ENCODE assay signal across 9 mouse cellular contexts in genomic region chr2:158207848-158208247, GRCm38 (mm10). TPM values are rescaled to one million over a fixed set of nuclear protein-coding genes. Genes with fewer than 3 reads are reported as not detected.
DNase-seq lines count a peak whose midpoint lies in the region; ATAC-seq and TF ChIP-seq lines count a peak whose summit lies in the region.
"Had no signal": no experiment of that assay in that cellular context is flagged by ENCODE, and none has a peak within 500 bp of the region (broad histone marks: within the 10 kb centered on the region; RNA-seq: fewer than 3 reads in every experiment).

No protein-coding gene starts in this region.

- no peaks in the 10 kb centered on the region for H3K27me3 ChIP-seq in forebrain, postnatal 0 days (ENCODE audit: insufficient read depth, low read length)
- H3K27me3 ChIP-seq in intestine, embryonic 14.5 days (replicated peaks; ENCODE audit: control insufficient read depth, insufficient read depth, low read length): no peaks in the 10 kb centered on the region
- H3K27me3 ChIP-seq in midbrain, postnatal 0 days (ENCODE audit: insufficient read depth, low read length): no peaks in the 10 kb centered on the region
- no peaks in the 10 kb centered on the region for H3K27me3 ChIP-seq in splenic B cell, adult 2 months (ENCODE audit: control insufficient read depth, insufficient read depth, low read length, poor library complexity, severe bottlenecking)
- H3K27me3 ChIP-seq: embryonic facial prominence, embryonic 13.5 days had no signal

- H3K27ac ChIP-seq in forebrain, postnatal 0 days (ENCODE audit: low read depth, low read length): no peak overlapping the region
- H3K27ac ChIP-seq in intestine, embryonic 14.5 days (ENCODE audit: low read depth): no peak overlapping the region
- H3K27ac ChIP-seq in midbrain, postnatal 0 days (ENCODE audit: low read depth, low read length): no peak overlapping the region
- H3K27ac ChIP-seq: embryonic facial prominence, embryonic 13.5 days had no signal

- DNase-seq in ovary, postnatal 36 days (ENCODE audit: low spot score): peak; percentile 71
- no peak for DNase-seq in ovary, adult 18-20 months (ENCODE audit: low spot score)
- DNase-seq in cerebellum, adult 11-12 months: peak; percentile 75
- DNase-seq in forebrain, postnatal 0 days: peak; percentile 86
- DNase-seq in intestine, embryonic 14.5 days (ENCODE audit: low spot score): peak; percentile 81
- peak; percentile 48 to 75 for DNase-seq in left cerebral cortex, postnatal 10 days (ENCODE audit: extremely low spot score in 1 of 2, low spot score in 2 of 2)
- DNase-seq in midbrain, postnatal 0 days (ENCODE audit: low spot score): peak; percentile 85
- peak; percentile 68 for DNase-seq in splenic B cell, adult 2 months (ENCODE audit: low read depth, low spot score)

- ATAC-seq in forebrain, postnatal 0 days: peak; percentile 60; the same call in 1 of the 2 replicates
- ATAC-seq in intestine, embryonic 14.5 days (replicated peaks; ENCODE audit: low FRiP score, low TSS enrichment, low read depth): no peak
- ATAC-seq in midbrain, postnatal 0 days (ENCODE audit: low FRiP score): no peak

- no peaks in the 10 kb centered on the region for H3K4me1 ChIP-seq in forebrain, postnatal 0 days (ENCODE audit: insufficient read depth)
- peaks cover 11% of the 10 kb centered on the region for H3K4me1 ChIP-seq in intestine, embryonic 14.5 days (replicated peaks; ENCODE audit: control insufficient read depth, insufficient read depth, low read length)
- H3K4me1 ChIP-seq in midbrain, postnatal 0 days (ENCODE audit: insufficient read depth, low read length): no peaks in the 10 kb centered on the region

- no peaks in the 10 kb centered on the region for H3K9me3 ChIP-seq in forebrain, postnatal 0 days (ENCODE audit: low read length)
- no peaks in the 10 kb centered on the region for H3K9me3 ChIP-seq in intestine, embryonic 14.5 days (ENCODE audit: control insufficient read depth, low read length)
- H3K9me3 ChIP-seq in midbrain, postnatal 0 days (ENCODE audit: low read length): no peaks in the 10 kb centered on the region
- H3K9me3 ChIP-seq: embryonic facial prominence, embryonic 13.5 days had no signal

- no peaks in the 10 kb centered on the region for H3K36me3 ChIP-seq in forebrain, postnatal 0 days (ENCODE audit: insufficient read depth)
- H3K36me3 ChIP-seq in intestine, embryonic 14.5 days (ENCODE audit: control insufficient read depth, insufficient read depth, low read length): no peaks in the 10 kb centered on the region
- no peaks in the 10 kb centered on the region for H3K36me3 ChIP-seq in midbrain, postnatal 0 days (ENCODE audit: insufficient read depth, low read length)
- H3K36me3 ChIP-seq in splenic B cell, adult 2 months (ENCODE audit: control insufficient read depth, insufficient read depth, low read length, poor library complexity, severe bottlenecking): no peaks in the 10 kb centered on the region

- H3K4me3 ChIP-seq in forebrain, postnatal 0 days (ENCODE audit: low read depth, low read length): no peak overlapping the region
- H3K4me3 ChIP-seq in intestine, embryonic 14.5 days (ENCODE audit: low read depth, low read length): no peak overlapping the region
- no peak overlapping the region for H3K4me3 ChIP-seq in midbrain, postnatal 0 days (ENCODE audit: low read depth, low read length)
- H3K4me3 ChIP-seq: embryonic facial prominence, embryonic 13.5 days had no signal

- H3K9ac ChIP-seq in forebrain, postnatal 0 days: no peak overlapping the region
- H3K9ac ChIP-seq in intestine, embryonic 14.5 days (ENCODE audit: low read length): no peak overlapping the region
- no peak overlapping the region for H3K9ac ChIP-seq in midbrain, postnatal 0 days (replicated peaks; ENCODE audit: low read length, poor library complexity, severe bottlenecking)
- H3K9ac ChIP-seq: embryonic facial prominence, embryonic 13.5 days had no signal

- peak; percentile 93 for TF ChIP-seq CTCF in forebrain, postnatal 0 days (IDR thresholded peaks at IDR 0.05; ENCODE audit: low read depth)
- TF ChIP-seq CTCF in midbrain, postnatal 0 days (IDR thresholded peaks at IDR 0.05): peak; percentile 91

- WGBS in forebrain, postnatal 0 days: 6% methylated on average over 12 of the region's 12 CpGs
- WGBS in intestine, embryonic 14.5 days: 14% methylated on average over 12 of the region's 12 CpGs
- WGBS in midbrain, postnatal 0 days: 6% methylated on average over 12 of the region's 12 CpGs

- H3K4me2 ChIP-seq in forebrain, postnatal 0 days (ENCODE audit: low read depth): no peak overlapping the region
- H3K4me2 ChIP-seq in intestine, embryonic 14.5 days (ENCODE audit: low read length): no peak overlapping the region
- H3K4me2 ChIP-seq in midbrain, postnatal 0 days (ENCODE audit: low read depth, low read length, poor library complexity, severe bottlenecking): no peak overlapping the region
- H3K4me2 ChIP-seq: embryonic facial prominence, embryonic 13.5 days had no signal

- intact Hi-C loops in left cerebral cortex, postnatal 10 days (cut with DNase I): loop anchor here (5.0 kb wide), 1 partner anchor 54 kb away; no protein-coding TSS in a partner anchor

RNA-seq across cellular contexts. Expression of gene D630003M21Rik, which starts 21.2 kb away (rescaled TPM):
- 5.4 and 6.6 TPM in 2 replicates for total RNA-seq in forebrain, postnatal 0 days (2014; rRNA removed)
- polyA plus RNA-seq in forebrain, postnatal 0 days (2015; fragmentation: Nextera tagmentation; extraction: Ambion mirVana): 1.6 and 1.9 TPM in 2 replicates
- polyA plus RNA-seq in intestine, embryonic 14.5 days (2014; fragmentation: Nextera tagmentation; extraction: Ambion mirVana): 1.5 and 1.8 TPM in 2 replicates
- 1 to 10 TPM; 3.3 to 3.7 TPM for total RNA-seq in left cerebral cortex, postnatal 10 days (2021)
- total RNA-seq in midbrain, postnatal 0 days (2014; rRNA removed): 4.6 and 5.5 TPM in 2 replicates
- polyA plus RNA-seq in midbrain, postnatal 0 days (2015; fragmentation: Nextera tagmentation; extraction: Ambion mirVana): 1.1 and 1.5 TPM in 2 replicates

RNA-seq across cellular contexts. Expression of gene Bpi, which starts 50.0 kb away (rescaled TPM):
- total RNA-seq in forebrain, postnatal 0 days (2014; rRNA removed): not detected in 2 replicates
- polyA plus RNA-seq in forebrain, postnatal 0 days (2015; fragmentation: Nextera tagmentation; extraction: Ambion mirVana): not detected in 2 replicates
- not detected in 2 replicates for polyA plus RNA-seq in intestine, embryonic 14.5 days (2014; fragmentation: Nextera tagmentation; extraction: Ambion mirVana)
- total RNA-seq in left cerebral cortex, postnatal 10 days (2021): not detected
- 0.22 TPM in 1 of 2 replicates, not detected in the other for total RNA-seq in midbrain, postnatal 0 days (2014; rRNA removed)
- not detected in 2 replicates for polyA plus RNA-seq in midbrain, postnatal 0 days (2015; fragmentation: Nextera tagmentation; extraction: Ambion mirVana)
- polyA plus RNA-seq: embryonic facial prominence, embryonic 13.5 days had no signal
